Mouse (Mus musculus) thymus, postnatal 0 days (tissue): ENCODE measurements around the gene Spock2. TPM values are rescaled to one million over a fixed set of nuclear protein-coding genes. Genes with fewer than 3 reads are reported as not detected.

ENCODE experiments used
- DNase-seq: peaks from one replicate; pipeline ENCODE4 v3.0.0-alpha.2; 2015; ENCODE audit warnings: low spot score
- polyA plus RNA-seq: library from polyadenylated mRNA; unstranded; fragments of >200 nt; fragmentation: Nextera tagmentation; extraction: Ambion mirVana; gene quantifications from 2 replicates; pipeline ENCODE4 v1.2.1, GENCODE M21; 2015

The Spock2 gene
- 7.6 and 7.9 TPM in 2 replicates for polyA plus RNA-seq

- no peak for DNase-seq
These were observed at the start of gene Spock2 for GRCm38 (mm10) chr10:60106146-60106530. Spock2 (plus strand) TSS chr10:60106219.

DNA sequence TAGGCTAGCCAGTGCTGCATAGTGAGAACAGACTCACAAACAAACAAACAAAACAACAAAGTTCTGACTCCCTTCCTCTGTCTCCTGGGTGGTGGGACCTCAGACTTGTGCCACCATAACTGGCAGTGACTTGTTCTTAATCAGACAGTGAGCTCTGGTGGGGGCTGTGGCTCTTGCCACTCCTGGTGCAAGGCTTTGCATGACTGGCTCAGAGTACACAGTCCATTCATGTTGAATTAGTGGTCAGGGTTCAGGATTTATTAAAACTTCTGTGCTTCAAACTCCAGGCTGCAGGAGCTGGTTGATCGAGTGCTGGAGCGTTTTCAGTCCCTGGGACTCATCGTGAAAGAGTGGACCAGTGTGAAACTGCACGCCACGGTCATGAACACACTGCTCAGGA is 43.8 kb upstream of the Spock2 start:
- DNase-seq: no peak

GRCm38 (mm10) chr10:60062931-60063330 is 43.1 kb upstream of the Spock2 start:
- no peak for DNase-seq

GRCm38 (mm10) chr10:60066524-60066923 is 39.5 kb upstream of the Spock2 start:
- peak; percentile 70 for DNase-seq

GRCm38 (mm10) chr10:60075159-60075558 is 30.9 kb upstream of the Spock2 start:
- no peak for DNase-seq

DNA sequence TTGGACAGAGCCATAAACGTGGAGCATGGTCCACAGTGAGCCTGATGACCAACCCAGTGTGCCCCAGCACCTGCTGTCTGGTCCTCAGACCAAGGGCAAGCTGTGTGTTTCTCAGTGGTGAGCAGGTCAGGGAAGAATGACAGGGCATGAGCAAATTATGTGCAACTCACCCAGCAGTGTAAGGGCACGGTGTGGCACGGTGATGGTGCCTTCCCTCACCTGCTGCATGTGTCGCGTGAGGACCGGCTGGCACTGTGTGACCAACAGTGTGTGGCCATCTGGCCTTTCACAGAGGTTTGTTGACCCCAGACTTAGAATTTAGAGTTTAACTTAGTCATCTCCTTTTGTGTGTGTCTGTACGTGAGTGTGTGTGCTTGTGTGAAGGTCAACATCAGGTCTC is 28.8 kb upstream of the Spock2 start:
- no peak for DNase-seq

GRCm38 (mm10) chr10:60077736-60078560 is 28.1 kb upstream of the Spock2 start:
- DNase-seq: no peak

DNA sequence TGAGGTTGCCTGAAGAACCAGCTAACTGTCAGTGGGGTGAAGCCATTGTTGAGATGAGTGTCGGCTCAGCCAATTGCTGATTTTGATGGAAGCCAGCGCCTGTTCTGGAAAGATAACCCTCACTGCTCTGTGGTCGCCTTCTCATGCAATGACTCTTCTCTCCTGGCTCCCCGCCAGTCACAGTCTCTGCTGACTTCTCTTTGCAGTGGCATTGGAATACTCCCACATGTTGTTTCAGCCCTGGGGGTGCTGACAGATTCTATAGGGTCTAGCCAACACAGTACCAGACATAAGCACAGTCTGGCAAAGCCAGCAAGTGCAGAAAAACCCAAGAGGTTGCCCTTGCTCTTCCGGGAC is 27.5 kb upstream of the Spock2 start:
- no peak for DNase-seq

- no peak for DNase-seq
These were observed 25.8 kb upstream of the Spock2 start for GRCm38 (mm10) chr10:60080171-60080570.

GRCm38 (mm10) chr10:60080601-60080981 is 25.4 kb upstream of the Spock2 start:
- no peak for DNase-seq

- DNase-seq: peak; percentile 47
These were observed 24.8 kb upstream of the Spock2 start for GRCm38 (mm10) chr10:60080982-60081825.

- no peak for DNase-seq
These were observed 24.1 kb upstream of the Spock2 start for GRCm38 (mm10) chr10:60081905-60082304.

DNA sequence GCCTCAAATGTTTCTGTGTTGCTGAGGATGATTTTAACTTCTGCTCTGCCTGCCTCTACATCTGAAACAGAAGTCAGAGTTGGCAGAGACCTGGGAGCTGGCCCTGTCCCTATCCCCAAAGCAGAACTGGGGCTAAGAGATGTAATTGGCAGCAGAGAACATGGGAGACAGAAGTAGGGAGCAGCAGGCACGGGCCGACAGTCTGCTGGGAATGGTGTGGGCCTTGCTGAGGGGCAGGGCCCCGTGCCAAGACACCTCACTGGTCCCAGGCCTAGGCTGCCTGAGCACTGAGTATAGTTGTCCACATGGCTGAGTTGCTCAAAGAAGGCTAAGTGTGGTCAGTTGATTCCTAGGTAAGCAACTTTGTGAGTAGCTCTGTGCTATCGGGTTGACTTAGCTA is 22.0 kb upstream of the Spock2 start:
- DNase-seq: no peak

- no peak for DNase-seq
These were observed 13.7 kb upstream of the Spock2 start for GRCm38 (mm10) chr10:60092311-60092710.

DNA sequence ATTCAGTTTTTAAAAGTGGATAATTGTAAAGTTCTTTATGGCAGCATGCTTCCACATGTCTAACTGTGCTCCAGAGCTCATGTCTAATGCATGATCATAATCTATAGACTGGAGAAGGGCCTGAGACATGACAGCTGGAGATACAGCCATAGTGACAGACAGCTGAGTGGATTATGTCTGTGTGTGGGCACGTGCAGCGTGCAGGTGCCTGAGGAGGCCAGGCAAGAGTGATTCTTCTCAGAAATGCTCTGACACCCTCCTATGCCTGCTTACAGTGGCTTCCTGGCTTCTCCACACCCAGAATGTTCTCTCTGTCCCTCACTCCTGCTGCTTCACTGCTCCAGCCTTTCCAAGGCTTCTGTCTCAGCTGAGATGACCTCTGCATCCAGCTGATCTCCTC is 12.3 kb upstream of the Spock2 start:
- DNase-seq: no peak

DNA sequence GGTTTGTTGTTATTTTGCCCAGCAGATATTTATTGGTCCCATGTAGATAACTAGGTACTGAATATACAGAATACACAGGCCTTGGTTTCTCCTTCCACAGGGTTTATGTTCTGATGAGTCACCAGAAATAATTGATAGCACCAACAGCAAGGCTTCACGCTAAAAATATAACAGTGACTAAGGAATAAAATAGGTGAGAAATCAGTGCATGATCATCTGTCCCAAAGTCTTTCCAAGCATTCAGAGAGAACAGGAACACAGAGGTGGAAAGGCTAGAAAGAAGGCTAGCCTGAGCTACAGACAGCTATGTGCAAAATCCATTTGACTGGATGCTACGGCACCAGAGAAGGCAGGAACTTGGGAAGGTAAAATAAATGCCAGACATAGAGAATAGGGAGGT is 10.5 kb upstream of the Spock2 start:
- DNase-seq: no peak

GRCm38 (mm10) chr10:60096302-60096701 is 9.7 kb upstream of the Spock2 start:
- no peak for DNase-seq

DNA sequence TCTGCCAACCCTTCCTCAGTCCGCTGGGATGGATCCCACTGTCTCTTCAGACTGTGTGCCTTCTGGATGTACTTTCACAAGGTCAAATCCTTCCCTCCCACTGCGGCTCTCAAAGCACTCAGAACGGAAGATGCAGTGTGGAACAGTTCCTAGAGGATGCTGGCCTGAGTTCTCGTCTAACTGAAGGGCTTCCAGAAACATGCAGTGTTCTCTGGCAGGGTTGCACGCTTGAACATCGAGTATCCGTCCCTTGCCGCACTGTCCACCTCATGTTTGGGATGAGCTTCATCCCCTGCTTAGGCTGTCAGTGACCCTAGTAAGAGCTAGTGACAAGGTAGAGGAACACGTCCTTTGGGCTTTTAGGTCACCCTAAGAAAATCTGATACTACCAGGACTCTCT is 8.9 kb upstream of the Spock2 start:
- no peak for DNase-seq

- DNase-seq: no peak
These were observed 8.2 kb upstream of the Spock2 start for GRCm38 (mm10) chr10:60097774-60098173.

- no peak for DNase-seq
These were observed 451 bp upstream of the Spock2 start for GRCm38 (mm10) chr10:60105391-60106145.

DNA sequence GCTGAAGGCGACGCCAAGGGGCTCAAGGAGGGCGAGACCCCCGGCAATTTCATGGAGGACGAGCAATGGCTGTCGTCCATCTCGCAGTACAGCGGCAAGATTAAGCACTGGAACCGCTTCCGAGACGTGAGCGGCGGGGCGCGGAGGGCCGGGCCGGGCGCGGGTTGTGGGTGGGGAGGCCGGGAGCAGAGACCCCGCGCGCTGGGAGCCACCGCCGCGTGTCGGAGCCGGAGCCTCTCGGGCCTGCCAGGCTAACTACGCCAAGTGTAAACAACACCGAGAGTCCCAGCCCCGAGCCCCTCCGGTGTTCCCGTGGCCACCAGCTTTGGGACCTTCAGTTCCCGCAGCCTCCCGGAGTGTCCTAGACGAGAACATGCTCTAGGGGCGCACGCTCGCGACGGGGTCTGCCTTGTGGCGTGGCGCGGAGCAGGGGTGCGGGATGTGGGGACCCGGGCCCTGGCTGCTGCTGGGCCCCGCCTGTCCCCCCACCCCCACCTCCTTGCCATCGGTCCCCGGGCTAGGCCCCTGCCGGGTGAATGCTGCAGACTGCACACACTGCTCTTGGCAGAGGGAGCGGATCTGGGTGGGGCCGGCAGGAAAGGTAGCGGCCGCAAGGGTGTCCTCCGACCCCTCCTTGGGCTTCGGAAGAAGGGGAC is 640 bp downstream of the Spock2 start:
- DNase-seq: peak; percentile 43
